Mouse (Mus musculus): ENCODE measurements around the gene Rbfox1. TPM values are rescaled to one million over a fixed set of nuclear protein-coding genes. Genes with fewer than 3 reads are reported as not detected.
A peak's percentile ranks its signal among the peaks of the same experiment; 100 is the strongest.

Gene Rbfox1
- total and polyA plus RNA-seq, 2 experiments from 2014 or later, result 129 to 214 TPM

DNA sequence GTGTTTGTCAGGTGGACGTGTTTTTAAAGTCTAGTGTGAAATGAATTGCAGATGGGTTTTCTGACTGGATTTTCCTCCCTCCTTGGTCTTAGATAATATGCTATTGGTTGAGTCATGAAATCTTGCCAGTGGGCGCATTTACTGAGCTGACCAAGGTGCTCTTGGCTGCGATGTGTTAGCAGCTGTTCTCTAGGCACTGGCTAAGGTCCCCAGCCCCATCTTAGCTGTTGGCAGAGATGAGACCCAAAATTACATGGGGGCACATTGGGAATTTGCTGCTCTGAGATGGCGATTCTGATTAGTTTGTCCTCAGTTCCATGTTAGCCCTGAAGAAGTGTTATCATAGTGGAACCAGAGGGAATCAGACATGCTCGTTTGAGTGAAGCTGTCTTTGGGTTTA lies 1218.1 kb downstream of the Rbfox1 start:
- no peaks in the 10 kb centered on the region for H3K36me3 ChIP-seq (ENCODE audit: insufficient read depth)
- no peaks in the 10 kb centered on the region for H3K9me3 ChIP-seq (ENCODE audit: low read length)
- 73% methylated on average over 5 of the region's 5 CpGs for WGBS
- TF ChIP-seq CTCF (IDR thresholded peaks at IDR 0.05; ENCODE audit: low read depth), result no peak
- H3K4me1 ChIP-seq (ENCODE audit: insufficient read depth), result no peaks in the 10 kb centered on the region
- no peaks in the 10 kb centered on the region for H3K27me3 ChIP-seq (ENCODE audit: insufficient read depth, low read length)
- ATAC-seq, result no peak
- H3K9ac ChIP-seq, result no peak overlapping the region
- H3K4me2 ChIP-seq (ENCODE audit: low read depth), result no peak overlapping the region
- no peak for DNase-seq
- no peak overlapping the region for H3K27ac ChIP-seq (ENCODE audit: low read depth, low read length)
- H3K4me3 ChIP-seq (ENCODE audit: low read depth, low read length), result no peak overlapping the region

DNA sequence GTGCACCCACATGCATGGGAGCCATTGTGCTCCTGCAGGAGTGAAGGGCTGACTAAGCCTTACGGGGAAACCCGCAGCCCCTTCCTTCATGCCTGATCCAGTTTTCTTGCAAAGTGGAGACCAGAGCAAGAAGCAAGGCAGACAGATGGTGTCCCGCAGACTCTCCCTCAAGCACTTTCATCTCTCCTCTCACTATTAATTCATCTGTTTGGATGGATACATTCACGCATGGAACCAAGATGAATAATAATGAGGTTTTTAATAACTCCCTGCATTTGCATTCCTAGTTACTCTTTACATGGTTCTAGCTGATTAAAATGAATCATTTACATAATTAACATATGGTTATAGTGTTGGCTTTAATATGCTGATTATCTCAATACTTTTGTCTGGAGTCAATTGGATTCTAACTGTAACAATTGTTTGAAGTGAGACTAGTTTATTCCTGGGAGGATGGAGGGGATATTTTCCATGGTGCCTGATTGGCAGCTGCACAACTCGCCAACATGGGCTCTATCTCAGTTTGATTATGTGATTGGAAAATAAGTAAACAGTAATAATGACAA lies 1221.4 kb downstream of the Rbfox1 start:
- Histone ChIP-seq H3K9ac (no peak overlapping the region), H3K27ac (ENCODE audit: low read depth, low read length) (no peak overlapping the region), H3K4me3 (ENCODE audit: low read depth, low read length) (no peak overlapping the region), H3K4me1 (ENCODE audit: insufficient read depth) (no peaks in the 10 kb centered on the region), H3K4me2 (ENCODE audit: low read depth) (no peak overlapping the region), H3K9me3 (ENCODE audit: low read length) (no peaks in the 10 kb centered on the region), H3K27me3 (ENCODE audit: insufficient read depth, low read length) (no peaks in the 10 kb centered on the region), H3K36me3 (ENCODE audit: insufficient read depth) (no peaks in the 10 kb centered on the region)
- no peak for TF ChIP-seq CTCF (IDR thresholded peaks at IDR 0.05; ENCODE audit: low read depth)
- DNase-seq (peak; percentile 21), ATAC-seq (no peak)
- WGBS, result 19% methylated on average over 5 of the region's 5 CpGs

DNA sequence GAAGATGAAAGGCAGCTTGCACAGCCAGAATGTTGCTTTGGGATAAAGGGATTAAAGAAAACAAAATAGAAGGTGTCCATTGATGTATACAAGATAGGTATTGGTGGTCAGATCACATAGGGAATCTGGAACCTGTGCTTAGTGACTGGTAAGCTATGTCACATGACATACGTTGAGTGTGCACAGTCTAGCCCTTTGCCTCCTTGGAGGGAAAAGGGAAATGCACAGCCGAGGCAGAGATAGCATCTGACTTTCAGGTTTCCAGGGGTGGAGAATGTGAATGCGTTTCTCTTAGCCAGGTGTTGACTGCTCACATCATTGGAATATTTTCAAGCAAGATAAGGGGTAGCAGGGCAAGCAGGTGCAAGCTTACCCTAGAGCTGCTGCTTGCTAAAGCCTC lies 1230.8 kb downstream of the Rbfox1 start:
- WGBS, result 76% methylated on average over 3 of the region's 3 CpGs
- Histone ChIP-seq H3K9ac (no peak overlapping the region), H3K9me3 (ENCODE audit: low read length) (no peaks in the 10 kb centered on the region), H3K27ac (ENCODE audit: low read depth, low read length) (no peak overlapping the region), H3K4me2 (ENCODE audit: low read depth) (no peak overlapping the region), H3K36me3 (ENCODE audit: insufficient read depth) (no peaks in the 10 kb centered on the region), H3K4me1 (ENCODE audit: insufficient read depth) (no peaks in the 10 kb centered on the region), H3K27me3 (ENCODE audit: insufficient read depth, low read length) (no peaks in the 10 kb centered on the region), H3K4me3 (ENCODE audit: low read depth, low read length) (no peak overlapping the region)
- TF ChIP-seq CTCF (IDR thresholded peaks at IDR 0.05; ENCODE audit: low read depth), result no peak
- no peak for DNase-seq
- ATAC-seq, result no peak

DNA sequence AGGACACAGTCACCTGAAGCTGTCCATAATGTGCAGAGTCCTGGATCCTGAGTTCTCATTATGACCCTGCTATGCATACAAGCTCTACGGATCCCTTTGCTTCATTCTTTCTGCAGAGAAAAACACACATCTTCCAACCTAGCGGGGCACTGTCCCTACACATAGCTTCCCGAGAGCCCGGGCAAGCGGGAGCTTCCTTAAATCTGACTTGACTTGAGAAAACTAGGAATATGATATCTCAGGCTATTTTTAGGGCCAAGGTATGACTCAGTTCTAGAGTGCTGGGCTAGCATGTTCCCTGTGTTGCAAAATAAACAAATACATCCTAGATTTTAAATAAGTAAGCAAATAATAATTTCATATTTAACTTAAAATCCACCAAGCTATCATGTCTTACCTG lies 1244.4 kb downstream of the Rbfox1 start:
- H3K9ac ChIP-seq, result no peak overlapping the region
- DNase-seq (no peak), ATAC-seq (no peak)
- H3K9me3 ChIP-seq (ENCODE audit: low read length), result no peaks in the 10 kb centered on the region
- H3K36me3 ChIP-seq (ENCODE audit: insufficient read depth), result no peaks in the 10 kb centered on the region
- WGBS, result 95% methylated on average over 5 of the region's 5 CpGs
- TF ChIP-seq CTCF (IDR thresholded peaks at IDR 0.05; ENCODE audit: low read depth), result no peak
- no peaks in the 10 kb centered on the region for H3K4me1 ChIP-seq (ENCODE audit: insufficient read depth)
- no peak overlapping the region for H3K27ac ChIP-seq (ENCODE audit: low read depth, low read length)
- H3K27me3 ChIP-seq (ENCODE audit: insufficient read depth, low read length), result no peaks in the 10 kb centered on the region
- H3K4me3 ChIP-seq (ENCODE audit: low read depth, low read length), result no peak overlapping the region
- H3K4me2 ChIP-seq (ENCODE audit: low read depth), result no peak overlapping the region

DNA sequence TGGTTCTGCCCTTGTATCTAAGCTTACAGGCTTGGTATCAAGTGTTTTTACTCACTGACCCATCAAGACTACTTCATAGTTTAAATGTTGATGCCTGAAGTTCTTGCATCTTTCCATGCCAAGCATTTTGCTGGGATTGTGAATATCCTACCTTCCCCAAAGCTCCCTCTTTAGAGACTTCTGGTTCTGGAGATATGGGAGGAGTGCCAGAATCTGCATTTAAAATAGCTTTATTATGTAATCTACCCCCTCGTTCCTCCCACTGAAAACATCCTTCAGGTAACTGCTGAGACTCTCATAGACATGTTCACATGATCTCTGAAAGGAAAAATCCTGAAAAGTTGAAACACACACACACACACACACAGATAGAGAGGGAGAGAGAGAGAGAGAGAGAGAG lies 1247.3 kb downstream of the Rbfox1 start:
- DNase-seq (no peak), ATAC-seq (no peak)
- Histone ChIP-seq H3K36me3 (ENCODE audit: insufficient read depth) (no peaks in the 10 kb centered on the region), H3K4me1 (ENCODE audit: insufficient read depth) (no peaks in the 10 kb centered on the region), H3K27ac (ENCODE audit: low read depth, low read length) (no peak overlapping the region), H3K9me3 (ENCODE audit: low read length) (no peaks in the 10 kb centered on the region), H3K27me3 (ENCODE audit: insufficient read depth, low read length) (no peaks in the 10 kb centered on the region), H3K9ac (no peak overlapping the region), H3K4me2 (ENCODE audit: low read depth) (no peak overlapping the region), H3K4me3 (ENCODE audit: low read depth, low read length) (no peak overlapping the region)
- no peak for TF ChIP-seq CTCF (IDR thresholded peaks at IDR 0.05; ENCODE audit: low read depth)
- 67% methylated on average over 1 of the region's 1 CpGs for WGBS

DNA sequence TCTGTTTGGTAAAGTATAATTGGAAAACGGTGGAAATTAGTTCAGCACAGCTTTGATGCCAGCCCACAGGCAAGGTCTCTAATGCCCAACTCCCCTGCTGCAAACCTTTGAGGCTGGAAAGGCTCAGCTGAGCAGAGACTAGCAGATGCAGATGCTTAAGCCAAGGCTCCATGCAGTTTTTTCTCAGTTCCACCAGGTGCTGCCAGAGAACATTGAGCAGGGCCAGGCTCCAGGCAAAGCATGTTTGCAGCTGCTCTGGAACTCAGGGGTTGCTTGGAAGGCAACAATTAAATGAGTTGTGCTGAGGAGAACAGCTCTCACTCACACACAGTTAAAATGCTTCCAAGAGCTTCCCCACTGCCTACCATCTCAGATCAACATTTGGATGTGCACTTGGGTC lies 1251.8 kb downstream of the Rbfox1 start:
- 44% methylated on average over 1 of the region's 1 CpGs for WGBS

DNA sequence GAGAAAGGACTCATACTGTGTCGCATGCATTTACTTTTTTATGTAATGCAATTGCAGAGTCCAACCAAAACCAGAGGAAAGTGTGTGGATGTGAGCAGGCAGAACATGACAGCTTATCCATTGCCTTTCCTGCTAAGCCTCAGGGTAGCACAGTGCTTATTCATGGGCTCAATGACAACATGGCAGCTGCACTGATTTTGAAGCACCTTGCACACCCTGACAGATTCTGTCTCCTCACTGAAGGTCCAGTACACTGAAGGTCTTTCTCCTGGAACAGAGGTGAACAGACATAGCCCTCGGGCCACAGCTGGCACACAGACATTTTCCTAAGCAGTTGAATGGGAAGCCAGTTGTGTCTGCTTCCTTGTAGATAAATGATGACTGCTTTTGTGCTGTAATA lies 1254.3 kb downstream of the Rbfox1 start:
- Histone ChIP-seq H3K36me3 (ENCODE audit: insufficient read depth) (no peaks in the 10 kb centered on the region), H3K9ac (no peak overlapping the region), H3K4me1 (ENCODE audit: insufficient read depth) (0 out of 2 replicates have a peak, but pooled peaks cover 5% of the 10 kb centered on the region), H3K4me2 (ENCODE audit: low read depth) (no peak overlapping the region), H3K4me3 (ENCODE audit: low read depth, low read length) (no peak overlapping the region), H3K9me3 (ENCODE audit: low read length) (no peaks in the 10 kb centered on the region), H3K27ac (ENCODE audit: low read depth, low read length) (no peak overlapping the region), H3K27me3 (ENCODE audit: insufficient read depth, low read length) (no peaks in the 10 kb centered on the region)
- no peak for TF ChIP-seq CTCF (IDR thresholded peaks at IDR 0.05; ENCODE audit: low read depth)
- ATAC-seq, result no peak
- WGBS, result 94% methylated on average over 2 of the region's 2 CpGs
- DNase-seq, result no peak

More for the DNA sequence above, 1251.8 kb downstream of the Rbfox1 start:
- Histone ChIP-seq H3K4me2 (ENCODE audit: low read depth) (no peak overlapping the region), H3K4me1 (ENCODE audit: insufficient read depth) (0 out of 2 replicates have a peak, but pooled peaks cover 5% of the 10 kb centered on the region), H3K27me3 (ENCODE audit: insufficient read depth, low read length) (no peaks in the 10 kb centered on the region), H3K9me3 (ENCODE audit: low read length) (no peaks in the 10 kb centered on the region), H3K4me3 (ENCODE audit: low read depth, low read length) (no peak overlapping the region), H3K9ac (no peak overlapping the region), H3K36me3 (ENCODE audit: insufficient read depth) (no peaks in the 10 kb centered on the region), H3K27ac (ENCODE audit: low read depth, low read length) (no peak overlapping the region)
- TF ChIP-seq CTCF (IDR thresholded peaks at IDR 0.05; ENCODE audit: low read depth), result peak; percentile 72
- ATAC-seq (peak; percentile 54; the same call in 1 of the 2 replicates), DNase-seq (peak; percentile 55)

Data from forebrain, postnatal 0 days (tissue).